Mouse (Mus musculus) hindbrain, embryonic 12.5 days (tissue): ENCODE data around the gene Flvcr1. TPM values are rescaled to one million over a fixed set of nuclear protein-coding genes. Genes with fewer than 3 reads are reported as not detected.

Source experiments
- ATAC-seq: fragments of 200-750 bp; cut with Nextera tagmentation; 2 replicates; pipeline ENCODE4 v1.8.0; 2017; ENCODE audit warnings: moderate TSS enrichment; ENCODE audit not compliant: low FRiP score
- H3K27ac ChIP-seq: fragments of 300-500 bp; sonication (generic); 2 replicates; pipeline ENCODE4 v1.5.1; 2016; ENCODE audit warnings: mild to moderate bottlenecking
- H3K27me3 ChIP-seq: fragments of 300-500 bp; sonication (generic); 2 replicates; pipeline ENCODE4 v1.6.1; 2016; ENCODE audit warnings: mild to moderate bottlenecking
- H3K36me3 ChIP-seq: fragments of 300-500 bp; sonication (generic); 2 replicates; pipeline ENCODE4 v1.6.1; 2016; ENCODE audit warnings: mild to moderate bottlenecking
- H3K4me1 ChIP-seq: fragments of 300-500 bp; sonication (generic); 2 replicates; pipeline ENCODE4 v1.6.1; 2016
- H3K4me2 ChIP-seq: fragments of 300-500 bp; sonication (generic); replicated peaks from 2 replicates; pipeline ENCODE4 v1.6.1; 2016; ENCODE audit warnings: mild to moderate bottlenecking
- H3K4me3 ChIP-seq: fragments of 300-500 bp; sonication (generic); 2 replicates; pipeline ENCODE4 v1.5.1; 2016; ENCODE audit warnings: mild to moderate bottlenecking
- H3K9ac ChIP-seq: fragments of 300-500 bp; sonication (generic); 2 replicates; pipeline ENCODE4 v1.6.1; 2016; ENCODE audit warnings: mild to moderate bottlenecking, moderate library complexity
- H3K9me3 ChIP-seq: fragments of 300-500 bp; sonication (generic); replicated peaks from 2 replicates; pipeline ENCODE4 v1.6.1; 2016; ENCODE audit warnings: mild to moderate bottlenecking
- WGBS: fragments of 180-500 bp; shearing (Covaris S2); methylation state at CpG from one replicate; pipeline ENCODE4 v1.1.7; 2016; 5-methylcytosine and 5-hydroxymethylcytosine counted together
- polyA plus RNA-seq: library from polyadenylated mRNA; unstranded; fragments of >200 nt; fragmentation: Nextera tagmentation; extraction: Ambion mirVana; gene quantifications from 2 replicates; pipeline ENCODE4 v1.2.1, GENCODE M21; 2016

The Flvcr1 gene
- polyA plus RNA-seq, 1 experiment from 2014 or later, result 9.6 TPM

GRCm38 (mm10) chr1:191000686-191001085 lies 25.3 kb downstream of the Flvcr1 start:
- H3K9ac ChIP-seq, result no peak overlapping the region
- H3K27ac ChIP-seq, result no peak overlapping the region
- no peaks in the 10 kb centered on the region for H3K27me3 ChIP-seq
- H3K4me1 ChIP-seq, result no peaks in the 10 kb centered on the region
- WGBS, result 82% methylated on average over 3 of the region's 3 CpGs
- ATAC-seq, result no peak
- H3K4me2 ChIP-seq, result no peak overlapping the region
- H3K36me3 ChIP-seq, result peaks cover 13% of the 10 kb centered on the region
- no peak overlapping the region for H3K4me3 ChIP-seq
- peaks cover 5% of the 10 kb centered on the region; the same call in 1 of the 2 replicates for H3K9me3 ChIP-seq

GRCm38 (mm10) chr1:190998027-190998426 lies 27.9 kb downstream of the Flvcr1 start:
- Histone ChIP-seq H3K9me3 (peaks cover 5% of the 10 kb centered on the region; the same call in 1 of the 2 replicates), H3K4me2 (no peak overlapping the region), H3K27ac (no peak overlapping the region), H3K36me3 (no peaks in the 10 kb centered on the region), H3K27me3 (no peaks in the 10 kb centered on the region), H3K4me3 (no peak overlapping the region), H3K9ac (no peak overlapping the region), H3K4me1 (no peaks in the 10 kb centered on the region)
- 100% methylated on average over 1 of the region's 1 CpGs for WGBS
- ATAC-seq, result no peak

GRCm38 (mm10) chr1:190996346-190996877 lies 29.5 kb downstream of the Flvcr1 start:
- Histone ChIP-seq H3K36me3 (no peaks in the 10 kb centered on the region), H3K27me3 (no peaks in the 10 kb centered on the region), H3K4me1 (no peaks in the 10 kb centered on the region), H3K4me3 (no peak overlapping the region), H3K9me3 (peaks cover 5% of the 10 kb centered on the region; the same call in 1 of the 2 replicates), H3K27ac (no peak overlapping the region), H3K4me2 (no peak overlapping the region), H3K9ac (no peak overlapping the region)
- no peak for ATAC-seq
- 72% methylated on average over 6 of the region's 6 CpGs for WGBS

GRCm38 (mm10) chr1:190995548-190995947 lies 30.4 kb downstream of the Flvcr1 start:
- Histone ChIP-seq H3K4me2 (no peak overlapping the region), H3K9ac (no peak overlapping the region), H3K4me1 (no peaks in the 10 kb centered on the region), H3K27ac (no peak overlapping the region), H3K9me3 (peaks cover 5% of the 10 kb centered on the region; the same call in 1 of the 2 replicates), H3K4me3 (no peak overlapping the region), H3K27me3 (no peaks in the 10 kb centered on the region), H3K36me3 (no peaks in the 10 kb centered on the region)
- ATAC-seq, result no peak
- WGBS, result 62% methylated on average over 7 of the region's 7 CpGs

- Histone ChIP-seq H3K9ac (no peak overlapping the region), H3K36me3 (no peaks in the 10 kb centered on the region), H3K27ac (no peak overlapping the region), H3K27me3 (no peaks in the 10 kb centered on the region), H3K4me1 (no peaks in the 10 kb centered on the region), H3K4me2 (no peak overlapping the region), H3K4me3 (no peak overlapping the region), H3K9me3 (no peaks in the 10 kb centered on the region)
- WGBS, result 83% methylated on average over 9 of the region's 9 CpGs
- no peak for ATAC-seq
Observed at GRCm38 (mm10) chr1:190989437-190990082, 36.4 kb downstream of the Flvcr1 start.

GRCm38 (mm10) chr1:190981412-190981811 lies 44.5 kb downstream of the Flvcr1 start:
- 77% methylated on average over 4 of the region's 4 CpGs for WGBS
- ATAC-seq, result no peak
- Histone ChIP-seq H3K9me3 (no peaks in the 10 kb centered on the region), H3K4me1 (peaks cover 19% of the 10 kb centered on the region), H3K27ac (no peak overlapping the region), H3K4me3 (no peak overlapping the region), H3K9ac (no peak overlapping the region), H3K27me3 (no peaks in the 10 kb centered on the region), H3K4me2 (no peak overlapping the region), H3K36me3 (no peaks in the 10 kb centered on the region)

GRCm38 (mm10) chr1:190980470-190980869 lies 45.5 kb downstream of the Flvcr1 start:
- Histone ChIP-seq H3K4me3 (no peak overlapping the region), H3K4me2 (no peak overlapping the region), H3K4me1 (peaks cover 29% of the 10 kb centered on the region), H3K27ac (no peak overlapping the region), H3K36me3 (no peaks in the 10 kb centered on the region), H3K9me3 (no peaks in the 10 kb centered on the region), H3K9ac (no peak overlapping the region), H3K27me3 (no peaks in the 10 kb centered on the region)
- whole genome bisulfite sequencing, result 100% methylated on average over 1 of the region's 1 CpGs
- ATAC-seq, result no peak

GRCm38 (mm10) chr1:190979100-190979563 lies 46.8 kb downstream of the Flvcr1 start, which contains the start of gene Vash2:
Gene Vash2, minus strand, starts transcription at chr1:190979296.
- Histone ChIP-seq H3K27me3 (no peaks in the 10 kb centered on the region), H3K4me1 (peaks cover 32% of the 10 kb centered on the region), H3K4me2 (peak within 1 kb of the TSS; percentile 84), H3K36me3 (peaks cover 12% of the 10 kb centered on the region), H3K27ac (peak within 1 kb of the TSS; percentile 97), H3K4me3 (peak within 1 kb of the TSS; percentile 70), H3K9ac (peak within 1 kb of the TSS; percentile 96), H3K9me3 (no peaks in the 10 kb centered on the region)
- WGBS, result 0% methylated on average over 38 of the region's 38 CpGs
- ATAC-seq, result peak; percentile 98

- peak overlapping the region; percentile 84 for H3K4me2 ChIP-seq
- no peaks in the 10 kb centered on the region for H3K27me3 ChIP-seq
- peaks cover 18% of the 10 kb centered on the region for H3K36me3 ChIP-seq
- under 1% methylated on average over 42 of the region's 46 CpGs for WGBS
- H3K9me3 ChIP-seq, result no peaks in the 10 kb centered on the region
- H3K4me3 ChIP-seq, result peak overlapping the region; percentile 70
- peaks cover 32% of the 10 kb centered on the region for H3K4me1 ChIP-seq
- H3K9ac ChIP-seq, result peak overlapping the region; percentile 96
- H3K27ac ChIP-seq, result peak overlapping the region; percentile 97
- ATAC-seq, result peak; percentile 85
Observed at GRCm38 (mm10) chr1:190978511-190979073, 47.4 kb downstream of the Flvcr1 start.

- H3K9ac ChIP-seq, result peak overlapping the region; percentile 96
- peak overlapping the region; percentile 70 for H3K4me3 ChIP-seq
- peaks cover 22% of the 10 kb centered on the region for H3K36me3 ChIP-seq
- H3K27ac ChIP-seq, result peak overlapping the region; percentile 97
- H3K9me3 ChIP-seq, result no peaks in the 10 kb centered on the region
- 1% methylated on average over 22 of the region's 22 CpGs for WGBS
- ATAC-seq, result peak; percentile 7; the same call in 1 of the 2 replicates
- H3K4me2 ChIP-seq, result peak overlapping the region; percentile 84
- H3K4me1 ChIP-seq, result peaks cover 32% of the 10 kb centered on the region
- H3K27me3 ChIP-seq, result no peaks in the 10 kb centered on the region
Observed at GRCm38 (mm10) chr1:190978001-190978400, 48.0 kb downstream of the Flvcr1 start.

- Histone ChIP-seq H3K27ac (peak overlapping the region; percentile 35; the same call in 1 of the 2 replicates), H3K9me3 (no peaks in the 10 kb centered on the region), H3K36me3 (peaks cover 31% of the 10 kb centered on the region), H3K4me1 (peaks cover 34% of the 10 kb centered on the region), H3K9ac (peak overlapping the region; percentile 96; the same call in 1 of the 2 replicates), H3K4me2 (peak overlapping the region; percentile 84), H3K27me3 (no peaks in the 10 kb centered on the region), H3K4me3 (peak overlapping the region; percentile 70)
- WGBS, result 53% methylated on average over 11 of the region's 11 CpGs
- no peak for ATAC-seq
Observed at GRCm38 (mm10) chr1:190976887-190977573, 48.9 kb downstream of the Flvcr1 start.

- 76% methylated on average over 1 of the region's 1 CpGs for WGBS
- Histone ChIP-seq H3K4me3 (no peak overlapping the region), H3K4me2 (no peak overlapping the region), H3K4me1 (peaks cover 34% of the 10 kb centered on the region), H3K27me3 (no peaks in the 10 kb centered on the region), H3K36me3 (peaks cover 51% of the 10 kb centered on the region), H3K9me3 (no peaks in the 10 kb centered on the region), H3K9ac (no peak overlapping the region), H3K27ac (no peak overlapping the region)
- no peak for ATAC-seq
Observed at GRCm38 (mm10) chr1:190974833-190975232, 51.1 kb downstream of the Flvcr1 start.
